Mouse (Mus musculus) C2C12 (cell line): ENCODE measurements around the gene Cux2.

ENCODE experiments used
- CTCF ChIP-seq: IDR thresholded peaks from one replicate; pipeline ENCODE4 v1.5.1; 2011; ENCODE audit not compliant: control insufficient read depth, insufficient read depth, insufficient read length
- MYOD1 ChIP-seq: IDR thresholded peaks from one replicate; pipeline ENCODE4 v1.6.1; 2011; ENCODE audit warnings: low read depth; ENCODE audit not compliant: control insufficient read depth, insufficient read length

DNA sequence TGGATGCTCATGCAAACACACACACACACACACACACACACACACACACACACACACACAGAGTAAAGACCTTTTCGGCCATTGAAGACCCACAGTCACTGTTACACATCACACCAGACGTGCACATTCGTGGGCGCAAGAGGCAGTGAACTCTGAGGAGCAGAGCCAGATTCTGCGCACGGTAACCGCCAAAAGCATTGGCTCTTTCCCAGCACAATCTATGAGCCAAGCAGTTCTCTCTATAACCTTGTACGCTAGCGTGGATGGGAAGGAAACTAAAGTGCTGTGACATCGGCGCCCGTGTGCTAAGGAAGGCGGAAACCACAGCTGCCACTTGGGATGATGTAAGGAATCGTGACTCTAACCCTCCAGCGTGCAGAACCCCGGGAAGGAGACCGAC lies 171.2 kb downstream of the Cux2 start:
- TF ChIP-seq CTCF (no peak), MYOD1 (no peak)
